Mouse (Mus musculus) activated CD4-positive, CD25-positive, alpha-beta regulatory T cell, adult 9 weeks (primary cell): ENCODE data around the gene Capn15. TPM values are rescaled to one million over a fixed set of nuclear protein-coding genes. Genes with fewer than 3 reads are reported as not detected.

Experiments used
- polyA plus RNA-seq: library from polyadenylated mRNA; unstranded; fragments of 100-300 nt; shearing (Covaris generic); gene quantifications from one replicate; pipeline ENCODE4 v1.2.1, GENCODE M21; 2017

The Capn15 gene
- polyA plus RNA-seq = 22.0 TPM

DNA sequence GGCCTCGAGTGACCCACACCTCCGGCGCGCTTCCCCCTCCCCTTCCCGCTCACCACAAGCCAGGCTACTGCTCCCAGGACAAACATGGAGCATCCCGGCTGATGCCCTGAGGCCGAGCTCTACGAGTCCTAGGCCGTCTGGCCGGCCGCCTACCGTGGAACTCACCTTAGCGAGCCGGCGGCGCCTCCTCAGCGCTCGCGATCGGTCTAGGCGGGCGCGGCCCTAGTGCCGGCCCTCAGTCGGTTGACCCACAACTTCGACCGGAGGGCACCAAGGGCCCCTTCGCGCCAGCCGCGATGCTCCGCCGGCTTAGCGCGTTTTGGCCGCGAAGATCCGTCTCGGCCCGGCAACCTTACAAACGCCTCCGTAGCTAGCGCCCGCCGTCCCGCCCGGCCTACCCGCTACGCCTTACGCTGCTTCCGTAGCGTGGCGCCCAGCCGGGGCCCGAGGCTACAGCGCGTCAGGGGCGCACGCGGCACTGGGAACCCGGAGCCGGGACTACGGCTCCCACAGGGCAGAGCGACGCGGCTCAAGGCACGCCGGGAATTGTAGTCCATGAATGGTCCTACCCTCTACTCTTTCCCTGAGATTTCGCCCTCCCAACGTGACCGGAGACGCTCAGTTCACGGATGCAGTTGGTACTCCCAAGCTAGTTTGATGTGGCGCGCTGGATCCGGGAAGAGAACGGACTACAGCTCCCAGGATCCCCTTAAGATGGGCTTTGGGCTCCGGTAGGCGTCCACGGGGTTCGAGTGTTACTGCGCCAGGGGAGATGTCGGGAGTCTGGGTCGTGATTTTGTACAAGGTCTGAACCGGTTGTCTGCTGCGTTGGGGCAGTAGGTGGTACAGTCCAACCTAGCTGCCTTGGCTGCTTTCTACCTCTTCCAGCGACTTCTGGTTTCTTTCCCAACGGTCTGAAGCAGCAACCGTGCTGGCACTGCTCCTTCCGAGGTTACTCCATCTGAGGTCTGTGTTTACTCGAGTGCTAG lies at the start of gene Capn15:
TSS of gene Capn15 (minus strand) at position 491 of the 989 bp plus-strand sequence.

DNA sequence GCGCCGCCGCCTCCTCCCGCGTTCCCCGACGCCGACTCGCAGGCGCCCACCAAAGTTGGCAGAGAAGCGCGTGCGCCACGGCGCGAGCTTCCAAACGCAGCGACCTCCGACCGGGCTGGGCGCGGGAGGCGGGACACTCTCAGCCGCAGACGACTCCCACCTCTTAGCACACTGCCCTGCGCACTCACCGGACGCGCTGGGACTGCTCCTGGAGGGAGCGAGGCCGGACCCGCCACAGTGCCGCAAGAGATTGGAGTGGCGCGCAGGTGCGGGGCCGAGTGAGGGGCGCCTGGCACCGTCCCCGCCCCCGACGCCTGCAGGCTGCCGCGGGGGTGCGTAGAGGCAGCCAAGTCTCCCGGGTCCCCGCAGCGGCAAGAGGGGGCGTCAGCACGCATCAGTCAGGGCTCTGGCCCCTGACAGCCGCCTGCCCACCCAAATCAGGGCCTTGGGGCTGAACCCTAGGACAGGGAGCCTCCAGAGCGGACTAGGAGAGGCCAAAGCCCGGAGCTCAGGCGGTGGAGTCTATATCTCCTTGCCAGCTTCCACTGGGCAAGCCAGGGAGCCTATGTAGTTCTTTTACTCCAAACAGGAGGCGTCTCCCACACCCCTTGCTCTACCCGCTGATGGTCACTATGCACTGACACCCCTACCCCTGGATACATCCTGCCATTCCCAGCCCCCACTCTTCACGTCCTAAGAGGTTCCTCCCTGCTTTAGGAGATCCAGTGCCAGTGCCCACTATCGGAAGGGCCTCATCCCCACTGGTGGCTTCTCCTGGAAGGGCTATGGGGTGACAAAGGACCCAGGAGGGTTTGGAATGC lies 33.6 kb downstream of the Capn15 start, which contains the start of gene A930017K11Rik:
TSS of gene A930017K11Rik (minus strand) at position 763 of the 821 bp plus-strand sequence.

DNA sequence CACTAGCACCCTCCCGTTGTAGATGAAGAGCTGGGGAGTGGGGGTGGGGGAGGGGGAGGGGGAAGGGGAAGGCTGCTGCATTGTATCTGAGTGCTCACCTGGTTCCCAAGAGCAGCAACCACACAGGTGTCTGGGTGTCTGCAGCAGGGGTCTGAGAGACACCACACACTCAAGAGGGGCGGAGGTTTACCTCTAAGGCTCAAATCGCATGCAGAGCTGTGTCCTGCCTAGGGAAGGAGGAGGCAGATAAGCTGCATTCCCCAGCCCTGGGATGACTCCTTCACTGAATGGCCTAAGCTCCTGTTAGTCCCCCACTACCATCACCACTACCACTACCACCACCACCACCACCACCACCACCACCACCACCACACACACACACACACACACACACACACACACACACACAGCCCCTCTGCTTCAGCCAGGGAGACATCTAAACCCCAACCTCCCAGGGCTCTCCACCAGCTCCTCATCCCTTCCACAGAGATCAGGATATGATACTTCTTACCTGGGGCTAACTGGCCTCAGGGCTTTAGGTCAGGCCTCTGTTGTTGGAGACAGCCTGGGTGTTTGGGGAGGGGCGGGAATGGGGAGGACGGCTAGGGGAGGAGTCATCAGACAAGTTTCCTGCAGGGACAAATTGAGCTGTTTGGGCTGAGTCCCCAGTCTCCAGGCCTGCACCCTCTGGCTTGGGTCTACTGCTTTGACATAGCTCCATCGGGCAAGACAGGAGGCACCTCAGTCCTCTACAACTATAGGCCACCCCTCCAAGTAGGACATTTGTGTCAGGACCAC lies 41.0 kb downstream of the Capn15 start, which contains the start of the genes Pigq and Nhlrc4:
TSS of gene Pigq (minus strand) at position 571 of the 798 bp plus-strand sequence.
TSS of gene Nhlrc4 (minus strand) at position 596 of the 798 bp plus-strand sequence.

GRCm38 (mm10) chr17:25919144-25919785 lies 66.3 kb downstream of the Capn15 start, which contains the start of gene Rab40c:
Gene Rab40c, minus strand, starts transcription at chr17:25919727.

Other genes starting within 250 kb of the Capn15 start
- 0.17 TPM for gene Mslnl, start 249.8 kb downstream of the Capn15 start, polyA plus RNA-seq
- not detected for gene Msln, start 231.4 kb downstream of the Capn15 start, polyA plus RNA-seq
- 28.0 TPM for gene Narfl, start 212.0 kb downstream of the Capn15 start, polyA plus RNA-seq
- 38.4 TPM for gene Haghl, start 200.1 kb downstream of the Capn15 start, polyA plus RNA-seq
- gene Ccdc78, start 199.2 kb downstream of the Capn15 start, polyA plus RNA-seq = 0.83 TPM
- gene Fam173a, start 192.9 kb downstream of the Capn15 start, polyA plus RNA-seq = 245 TPM
- not detected for gene AC134908.4, start 190.1 kb downstream of the Capn15 start, polyA plus RNA-seq
- 9.6 TPM for gene Metrn, start 188.7 kb downstream of the Capn15 start, polyA plus RNA-seq
- not detected for gene Fbxl16, start 176.7 kb downstream of the Capn15 start, polyA plus RNA-seq
- gene Wdr24, start 162.2 kb downstream of the Capn15 start, polyA plus RNA-seq = 45.9 TPM
- 42.2 TPM for gene Jmjd8, start 156.9 kb downstream of the Capn15 start, polyA plus RNA-seq
- 91.2 TPM for gene Stub1, start 152.4 kb downstream of the Capn15 start, polyA plus RNA-seq
- gene Rhbdl1, start 148.5 kb downstream of the Capn15 start, polyA plus RNA-seq = 0.57 TPM
- gene Gm20683, start 144.0 kb downstream of the Capn15 start, polyA plus RNA-seq = 0.75 TPM
- gene Rhot2, start 140.9 kb downstream of the Capn15 start, polyA plus RNA-seq = 50.2 TPM
- gene Wdr90, start 124.3 kb downstream of the Capn15 start, polyA plus RNA-seq = 7.3 TPM
- gene Mcrip2, start 117.0 kb downstream of the Capn15 start, polyA plus RNA-seq = 5.7 TPM
- gene Mettl26, start 110.7 kb downstream of the Capn15 start, polyA plus RNA-seq = 95.5 TPM
- 1.0 TPM for gene Wfikkn1, start 104.9 kb downstream of the Capn15 start, polyA plus RNA-seq
- gene Rab40c, start 66.1 kb downstream of the Capn15 start, polyA plus RNA-seq = 5.1 TPM
- 71.1 TPM for gene Pigq, start 40.9 kb downstream of the Capn15 start, polyA plus RNA-seq
- not detected for gene Nhlrc4, start 40.8 kb downstream of the Capn15 start, polyA plus RNA-seq
- gene A930017K11Rik, start 33.2 kb downstream of the Capn15 start, polyA plus RNA-seq = not detected
- gene Rab11fip3, start 83.8 kb upstream of the Capn15 start, polyA plus RNA-seq = 2.0 TPM
- gene Decr2, start 104.5 kb upstream of the Capn15 start, polyA plus RNA-seq = 37.5 TPM
- gene Nme4, start 109.8 kb upstream of the Capn15 start, polyA plus RNA-seq = 0.89 TPM
- 4.4 TPM for gene Tmem8, start 127.5 kb upstream of the Capn15 start, polyA plus RNA-seq
- 82.4 TPM for gene Mrpl28, start 137.7 kb upstream of the Capn15 start, polyA plus RNA-seq
- 7.7 TPM for gene Axin1, start 152.9 kb upstream of the Capn15 start, polyA plus RNA-seq
- gene Pdia2, start 213.3 kb upstream of the Capn15 start, polyA plus RNA-seq = not detected
- 8.3 TPM for gene Rgs11, start 217.2 kb upstream of the Capn15 start, polyA plus RNA-seq
- gene Arhgdig, start 222.0 kb upstream of the Capn15 start, polyA plus RNA-seq = not detected